Mouse (Mus musculus) MEL (cell line): ENCODE measurements around the gene Aifm3. TPM values are rescaled to one million over a fixed set of nuclear protein-coding genes. Genes with fewer than 3 reads are reported as not detected.

Experiments used
- DNase-seq: peaks from one replicate; pipeline ENCODE4 v3.0.0; 2011; ENCODE audit warnings: low read depth, low spot score
- H3K27ac ChIP-seq: 2 replicates; pipeline ENCODE4 v1.5.1; 2012; ENCODE audit warnings: low read depth, mild to moderate bottlenecking, control low read depth, low read length, moderate library complexity; ENCODE audit not compliant: control insufficient read depth
- H3K27me3 ChIP-seq, 2 experiments: fragments of 150-350 bp in 1 of 2; sonication (generic) in 1 of 2; 2 replicates each; pipeline ENCODE4 v1.6.1; 2012; ENCODE audit warnings: low read length in 2 of 2, mild to moderate bottlenecking in 2 of 2, improper control_type of control experiment in 1 of 2, moderate library complexity in 1 of 2; ENCODE audit not compliant: insufficient read depth in 2 of 2, control insufficient read depth in 1 of 2
- H3K36me3 ChIP-seq, 2 experiments: 2 replicates each; pipeline ENCODE4 v1.6.1; 2012 to 2014; ENCODE audit warnings: low read length in 2 of 2, improper control_type of control experiment in 1 of 2, inconsistent platforms in 1 of 2, mild to moderate bottlenecking in 1 of 2; ENCODE audit not compliant: insufficient read depth in 2 of 2, control insufficient read depth in 1 of 2
- H3K4me1 ChIP-seq, 2 experiments: fragments of 150-350 bp in 1 of 2; sonication (generic) in 1 of 2; 2 replicates each; pipeline ENCODE4 v1.6.1; 2012; ENCODE audit warnings: low read length in 2 of 2, improper control_type of control experiment in 1 of 2, mild to moderate bottlenecking in 1 of 2; ENCODE audit not compliant: insufficient read depth in 2 of 2, control insufficient read depth in 1 of 2
- H3K4me3 ChIP-seq, 2 experiments: fragments of 150-350 bp in 1 of 2; sonication (generic) in 1 of 2; 2 replicates each; pipeline ENCODE4 v1.5.1; 2012; ENCODE audit warnings: low read depth in 2 of 2, low read length in 2 of 2, mild to moderate bottlenecking in 2 of 2, moderate library complexity in 2 of 2, control low read depth in 1 of 2, improper control_type of control experiment in 1 of 2; ENCODE audit not compliant: control insufficient read depth in 1 of 2, insufficient read depth in 1 of 2
- H3K79me2 ChIP-seq: 2 replicates; pipeline ENCODE4 v1.6.1; 2012; ENCODE audit warnings: mild to moderate bottlenecking, low read length, moderate library complexity; ENCODE audit not compliant: control insufficient read depth, poor library complexity, insufficient read depth
- H3K9ac ChIP-seq: 2 replicates; pipeline ENCODE4 v1.6.1; 2012; ENCODE audit warnings: low read depth, mild to moderate bottlenecking, control low read depth, low read length, moderate library complexity; ENCODE audit not compliant: control insufficient read depth, poor library complexity, severe bottlenecking
- H3K9me3 ChIP-seq: fragments of 150-350 bp; sonication (generic); replicated peaks from 2 replicates; pipeline ENCODE4 v1.6.1; 2012; ENCODE audit warnings: mild to moderate bottlenecking, low read length, improper control_type of control experiment, moderate library complexity; ENCODE audit not compliant: insufficient read depth
- CTCF ChIP-seq, 3 experiments: IDR thresholded peaks in 2 of 3; conservative IDR thresholded peaks in 1 of 3; 2 replicates each; pipeline ENCODE4 v1.5.1; 2011 to 2012; ENCODE audit warnings: low read length in 3 of 3, low read depth in 2 of 3, mild to moderate bottlenecking in 2 of 3, improper control_type of control experiment in 1 of 3, inconsistent platforms in 1 of 3, mixed read lengths in 1 of 3, moderate library complexity in 1 of 3; ENCODE audit not compliant: control insufficient read depth in 1 of 3, insufficient read depth in 1 of 3, poor library complexity in 1 of 3, severe bottlenecking in 1 of 3
- EP300 ChIP-seq, 2 experiments: IDR thresholded peaks; 2 replicates each; pipeline ENCODE4 v1.6.1; 2011; ENCODE audit warnings: improper control_type of control experiment in 2 of 2, low read length in 2 of 2, low read depth in 1 of 2, mild to moderate bottlenecking in 1 of 2
- GATA1 ChIP-seq: IDR thresholded peaks from 2 replicates; pipeline ENCODE4 v1.6.1; 2011; ENCODE audit warnings: low read depth, low read length, improper control_type of control experiment
- HCFC1 ChIP-seq: IDR thresholded peaks from 2 replicates; pipeline ENCODE4 v1.6.1; 2012; ENCODE audit warnings: low read depth, mild to moderate bottlenecking, inconsistent platforms, low read length, improper control_type of control experiment, moderate library complexity
- JUND ChIP-seq: IDR thresholded peaks from 2 replicates; pipeline ENCODE4 v1.6.1; 2011; ENCODE audit warnings: low read depth, mild to moderate bottlenecking, improper control_type of control experiment, low read length
- MAX ChIP-seq: IDR thresholded peaks from 2 replicates; pipeline ENCODE4 v1.6.1; 2011; ENCODE audit warnings: low read length, improper control_type of control experiment
- MAZ ChIP-seq: IDR thresholded peaks from 2 replicates; pipeline ENCODE4 v1.6.1; 2012; ENCODE audit warnings: low read depth, mild to moderate bottlenecking, inconsistent platforms, low read length, improper control_type of control experiment
- MXI1 ChIP-seq: IDR thresholded peaks from 2 replicates; pipeline ENCODE4 v1.6.1; 2011; ENCODE audit warnings: mild to moderate bottlenecking, low read depth, low read length, improper control_type of control experiment
- MYB ChIP-seq: IDR thresholded peaks from 2 replicates; pipeline ENCODE4 v1.6.1; 2011; ENCODE audit warnings: mild to moderate bottlenecking, low read depth, low read length, improper control_type of control experiment
- NRF1 ChIP-seq: IDR thresholded peaks from 2 replicates; pipeline ENCODE4 v1.6.1; 2014; ENCODE audit warnings: low read depth, mild to moderate bottlenecking, inconsistent platforms, low read length, improper control_type of control experiment, moderate library complexity; ENCODE audit not compliant: poor library complexity, insufficient read depth, severe bottlenecking
- POLR2AphosphoS2 ChIP-seq: IDR thresholded peaks from 2 replicates; pipeline ENCODE4 v1.6.1; 2011; ENCODE audit warnings: low read length, improper control_type of control experiment
- POLR2AphosphoS5 ChIP-seq: IDR thresholded peaks from 2 replicates; pipeline ENCODE4 v1.6.1; 2012; ENCODE audit warnings: low read depth, borderline replicate concordance, mild to moderate bottlenecking, inconsistent platforms, low read length, moderate library complexity, mixed read lengths
- TBP ChIP-seq: IDR thresholded peaks from 2 replicates; pipeline ENCODE4 v1.8.0; 2011; ENCODE audit warnings: low read depth, low read length, improper control_type of control experiment
- TCF12 ChIP-seq: IDR thresholded peaks from 2 replicates; pipeline ENCODE4 v1.6.1; 2014; ENCODE audit warnings: low read depth, mild to moderate bottlenecking, inconsistent platforms, low read length, improper control_type of control experiment, moderate library complexity
- UBTF ChIP-seq: IDR thresholded peaks from 2 replicates; pipeline ENCODE4 v1.6.1; 2012; ENCODE audit warnings: low read depth, mild to moderate bottlenecking, inconsistent platforms, low read length, improper control_type of control experiment, moderate library complexity, borderline replicate concordance; ENCODE audit not compliant: insufficient read depth
- USF1 ChIP-seq: IDR thresholded peaks from 2 replicates; pipeline ENCODE4 v1.6.1; 2014; ENCODE audit warnings: low read depth, mild to moderate bottlenecking, inconsistent platforms, low read length, improper control_type of control experiment, moderate library complexity
- USF2 ChIP-seq, 2 experiments: IDR thresholded peaks; 2 replicates each; pipeline ENCODE4 v1.6.1; 2011 to 2012; ENCODE audit warnings: improper control_type of control experiment in 2 of 2, low read length in 2 of 2, borderline replicate concordance in 1 of 2, inconsistent platforms in 1 of 2, low read depth in 1 of 2, mild to moderate bottlenecking in 1 of 2; ENCODE audit not compliant: insufficient read depth in 1 of 2
- ZC3H11A ChIP-seq: IDR thresholded peaks from 2 replicates; pipeline ENCODE4 v1.6.1; 2012; ENCODE audit warnings: low read depth, mild to moderate bottlenecking, inconsistent platforms, low read length, improper control_type of control experiment
- ZKSCAN1 ChIP-seq: IDR thresholded peaks from 2 replicates; pipeline ENCODE4 v1.6.1; 2012; ENCODE audit warnings: low read depth, mild to moderate bottlenecking, inconsistent platforms, low read length, improper control_type of control experiment, moderate library complexity
- ZMIZ1 ChIP-seq: IDR thresholded peaks from 2 replicates; pipeline ENCODE4 v1.6.1; 2012; ENCODE audit warnings: low read depth, mild to moderate bottlenecking, inconsistent platforms, low read length, improper control_type of control experiment, moderate library complexity
- polyA plus RNA-seq, 2 experiments: library from polyadenylated mRNA; stranded (reverse) in 1 of 2; unstranded in 1 of 2; fragments of >175 nt in 1 of 2; fragments of >200 nt in 1 of 2; gene quantifications; 2 replicates each; pipeline versions ENCODE4 v1.2.1 to v1.2.4; 2012; ENCODE audit warnings: low replicate concordance in 2 of 2, low read depth in 1 of 2; ENCODE audit not compliant: insufficient read length in 2 of 2, insufficient read depth in 1 of 2, missing spikeins in 1 of 2
- total RNA-seq: library from RNA; depleted of rRNA; stranded (reverse); fragments of 300-350 nt; gene quantifications from 2 replicates; pipeline ENCODE4 v1.2.3, GENCODE M21; 2012

Gene Aifm3
- total and polyA plus RNA-seq, 3 experiments, result 0.23 to 0.52 TPM; not detected in 1

GRCm38 (mm10) chr16:17510686-17511085 lies 21.3 kb downstream of the Aifm3 start:
- H3K36me3 ChIP-seq, result peaks cover 2 to 15% of the 10 kb centered on the region in 2 experiments; a peak in 3 of 4 replicates
- H3K9me3 ChIP-seq, result no peaks in the 10 kb centered on the region
- no peak overlapping the region for H3K4me3 ChIP-seq
- no peak overlapping the region for H3K27ac ChIP-seq
- H3K4me1 ChIP-seq, result peaks cover 9 to 15% of the 10 kb centered on the region in 2 experiments
- no peak for DNase-seq
- peaks cover 0 to under 1% of the 10 kb centered on the region in 2 experiments; a peak in 1 of 4 replicates for H3K27me3 ChIP-seq
- H3K9ac ChIP-seq, result no peak overlapping the region
- peaks cover 8% of the 10 kb centered on the region for H3K79me2 ChIP-seq
- TF ChIP-seq TCF12 (no peak), HCFC1 (no peak), USF2 (IDR thresholded peaks at IDR 0.05; ENCODE audit: borderline replicate concordance in 1 of 2, insufficient read depth in 1 of 2, low read depth in 1 of 2, low read length in 2 of 2) (no peak), USF1 (no peak), NRF1 (no peak), JUND (no peak), MXI1 (no peak), ZKSCAN1 (no peak), POLR2AphosphoS2 (no peak), GATA1 (no peak), MAZ (no peak), ZC3H11A (no peak), MAX (no peak), TBP (no peak), EP300 (IDR thresholded peaks at IDR 0.05; ENCODE audit: low read depth in 1 of 2, low read length in 2 of 2) (no peak)
- TF ChIP-seq, all 39 proteins: peak for 0

- H3K4me1 ChIP-seq, result peaks cover 9 to 15% of the 10 kb centered on the region in 2 experiments
- no peaks in the 10 kb centered on the region for H3K27me3 ChIP-seq
- DNase-seq, result no peak
- H3K27ac ChIP-seq, result no peak overlapping the region
- no peak for TF ChIP-seq POLR2AphosphoS2
- TF ChIP-seq JUND, result no peak
- no peak for TF ChIP-seq UBTF
- TF ChIP-seq TCF12, result no peak
- no peak for TF ChIP-seq POLR2AphosphoS5
- no peak for TF ChIP-seq EP300 (IDR thresholded peaks at IDR 0.05; ENCODE audit: low read depth in 1 of 2, low read length in 2 of 2)
- TF ChIP-seq CTCF (IDR thresholded peaks at IDR 0.05 in 2 of 3, conservative IDR thresholded peaks at IDR 0.05 in 1 of 3; ENCODE audit: control insufficient read depth in 1 of 3, insufficient read depth in 1 of 3, low read depth in 2 of 3, low read length in 3 of 3, poor library complexity in 1 of 3, severe bottlenecking in 1 of 3), result no peak
- TF ChIP-seq MYB, result no peak
- no peak for TF ChIP-seq TBP
- TF ChIP-seq ZMIZ1, result no peak
- H3K9ac ChIP-seq, result no peak overlapping the region
- H3K4me3 ChIP-seq, result no peak overlapping the region
- H3K36me3 ChIP-seq, result peaks cover 2 to 15% of the 10 kb centered on the region in 2 experiments; a peak in 3 of 4 replicates
- peaks cover 8% of the 10 kb centered on the region for H3K79me2 ChIP-seq
- no peaks in the 10 kb centered on the region for H3K9me3 ChIP-seq
Observed at GRCm38 (mm10) chr16:17511431-17511830, 22.0 kb downstream of the Aifm3 start.
